Mouse (Mus musculus) liver, adult 10 weeks (tissue): ENCODE results near the gene Ccdc184. TPM values are rescaled to one million over a fixed set of nuclear protein-coding genes. Genes with fewer than 3 reads are reported as not detected.

Experiments used
- polyA plus RNA-seq: library from polyadenylated mRNA; stranded (reverse); fragments of 350-450 nt; fragmentation: Illumina TruSeq; extraction: RNeasy Lipid Tissue Mini Kit (QIAGEN cat#74804); gene quantifications from one replicate; pipeline ENCODE4 v1.2.3, GENCODE M21; 2014; ENCODE audit warnings: low read depth, low replicate concordance

Gene Ccdc184
- polyA plus RNA-seq, result not detected

GRCm38 (mm10) chr15:98166963-98167644, at the start of gene Ccdc184:
Gene Ccdc184 (plus strand): TSS chr15:98167158.

DNA sequence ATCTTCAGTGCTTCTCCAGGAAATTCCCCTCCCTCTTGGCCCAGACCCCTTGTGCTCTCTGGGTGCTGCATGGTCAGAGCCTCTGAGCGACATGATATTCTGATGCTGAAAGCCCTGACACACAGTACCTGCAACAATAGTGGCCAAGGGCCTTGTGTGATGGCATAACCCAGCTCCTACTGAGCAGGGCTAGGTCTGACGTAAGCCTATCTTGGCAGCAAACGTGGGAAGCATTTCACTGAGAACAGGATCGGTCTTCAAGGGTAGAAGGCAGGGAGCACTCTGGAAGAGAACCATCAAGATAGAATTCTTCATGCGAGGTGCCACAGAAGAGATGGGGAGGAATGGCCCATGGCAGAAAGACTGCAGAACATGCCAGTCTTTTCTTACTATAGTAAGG, 1.4 kb upstream of the Ccdc184 start, which contains the start of gene Asb8:
Asb8 (minus strand) TSS at position 101 of the 400 bp plus-strand sequence.

DNA sequence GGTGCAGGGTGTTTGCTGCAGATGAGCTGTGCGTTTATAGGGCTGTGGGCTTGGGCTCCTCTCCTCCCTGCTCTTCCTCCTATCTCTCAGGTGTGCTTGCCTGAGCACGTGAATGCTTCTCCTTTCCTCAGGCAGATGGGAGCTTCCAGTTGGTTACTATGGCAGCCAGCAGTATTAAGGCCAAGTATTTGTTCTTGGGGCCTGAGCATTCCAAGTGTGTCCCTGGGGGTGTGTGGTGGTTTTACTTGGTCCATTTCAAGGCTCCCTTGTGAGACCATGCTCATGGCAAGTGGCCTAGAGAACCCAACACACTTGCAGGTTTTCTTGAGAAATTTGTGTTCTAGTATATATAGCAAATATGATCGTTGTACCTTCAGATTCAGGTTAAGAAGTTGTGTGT, 28.5 kb downstream of the Ccdc184 start, which contains the start of gene Olfr288:
Olfr288 (minus strand) TSS at position 101 of the 400 bp plus-strand sequence.

Other genes starting within 250 kb of the Ccdc184 start
- gene Tmem106c, start 203.0 kb upstream of the Ccdc184 start, polyA plus RNA-seq, result 9.5 TPM
- gene Col2a1, start 162.5 kb upstream of the Ccdc184 start, polyA plus RNA-seq, result not detected
- 2.6 TPM for gene Pfkm, start 74.6 kb upstream of the Ccdc184 start, polyA plus RNA-seq
- gene Senp1, start 73.4 kb upstream of the Ccdc184 start, polyA plus RNA-seq, result 8.6 TPM
- gene Asb8, start 1.5 kb upstream of the Ccdc184 start, polyA plus RNA-seq, result 16.2 TPM
- not detected for gene Olfr288, start 28.4 kb downstream of the Ccdc184 start, polyA plus RNA-seq
- gene Gm44579, start 53.8 kb downstream of the Ccdc184 start, polyA plus RNA-seq, result not detected
- gene Olfr287, start 53.9 kb downstream of the Ccdc184 start, polyA plus RNA-seq, result not detected
- gene Olfr286, start 67.3 kb downstream of the Ccdc184 start, polyA plus RNA-seq, result not detected
- gene H1fnt, start 90.1 kb downstream of the Ccdc184 start, polyA plus RNA-seq, result not detected
- gene Zfp641, start 129.0 kb downstream of the Ccdc184 start, polyA plus RNA-seq, result 0.32 TPM
- gene Olfr285, start 150.2 kb downstream of the Ccdc184 start, polyA plus RNA-seq, result not detected
- gene Olfr284, start 173.8 kb downstream of the Ccdc184 start, polyA plus RNA-seq, result not detected
- gene Olfr283, start 213.8 kb downstream of the Ccdc184 start, polyA plus RNA-seq, result not detected